Mouse (Mus musculus) ovary, postnatal 36 days (tissue): Measurements from ENCODE around the gene Sipa1l3.
A peak's percentile ranks its signal among the peaks of the same experiment; 100 is the strongest.

Source experiments
- DNase-seq: peaks from one replicate; pipeline ENCODE4 v3.0.0; 2022; ENCODE audit warnings: low spot score, mixed read lengths

Sipa1l3 gene

DNA sequence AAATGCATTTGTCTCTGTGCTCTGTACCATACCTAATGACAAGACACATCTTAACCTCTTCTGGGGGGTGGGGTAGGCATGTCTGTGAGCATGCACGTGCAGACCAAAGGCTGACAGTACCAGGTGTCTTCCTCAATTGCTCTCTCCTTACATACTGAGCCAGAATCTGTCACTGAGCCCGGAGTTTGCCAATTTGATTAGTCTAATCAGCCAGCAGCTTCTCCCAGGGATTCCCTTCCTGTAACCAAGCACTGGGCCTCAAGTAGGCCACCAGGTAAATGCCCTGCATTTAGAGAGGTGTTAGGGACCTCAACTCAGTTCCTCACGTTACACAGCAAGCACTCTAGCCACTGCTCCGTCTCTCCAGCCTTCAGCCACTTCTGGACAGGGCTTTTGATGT lies 38.3 kb downstream of the Sipa1l3 start:
- no peak for DNase-seq

DNA sequence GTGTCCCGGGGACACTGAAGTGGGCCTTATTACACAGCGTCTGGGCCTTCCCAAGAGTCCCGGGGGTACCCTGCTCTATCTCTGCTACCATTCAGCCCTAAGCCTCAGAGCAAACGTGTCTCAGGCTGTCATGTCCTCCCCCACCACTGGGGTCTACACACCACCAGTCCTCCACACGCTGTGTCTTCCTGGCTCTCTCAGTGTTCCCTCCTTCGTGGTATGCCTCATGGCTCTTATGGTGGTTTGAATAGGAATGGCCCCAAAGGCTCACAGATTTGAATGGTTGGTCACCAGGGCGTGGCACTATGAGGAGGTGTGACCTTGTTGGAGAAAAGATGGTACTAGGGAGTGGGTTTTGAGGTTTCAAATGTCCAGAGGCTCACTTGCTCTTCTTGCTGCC lies 43.4 kb downstream of the Sipa1l3 start:
- DNase-seq, result no peak

DNA sequence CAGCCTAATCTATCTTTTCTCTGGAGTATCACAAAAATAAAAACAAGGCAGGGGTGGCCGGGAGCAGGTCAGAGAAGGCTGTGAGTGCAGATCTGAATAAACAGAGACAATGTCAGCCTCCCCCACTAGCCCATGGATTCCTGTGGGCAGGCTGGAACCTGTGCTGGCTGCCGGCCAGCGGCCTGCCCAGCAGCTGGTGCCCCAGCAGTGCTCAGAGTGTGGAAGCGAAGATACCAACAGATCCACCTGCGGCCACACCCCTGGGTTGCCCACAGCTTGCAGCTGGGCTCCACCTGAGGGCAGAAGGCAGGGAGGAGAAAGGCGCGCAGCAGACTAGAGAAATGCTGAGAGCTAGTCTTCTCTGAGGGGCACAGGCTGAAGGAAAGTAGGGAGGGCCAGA lies 47.1 kb downstream of the Sipa1l3 start:
- DNase-seq, result peak; percentile 62

DNA sequence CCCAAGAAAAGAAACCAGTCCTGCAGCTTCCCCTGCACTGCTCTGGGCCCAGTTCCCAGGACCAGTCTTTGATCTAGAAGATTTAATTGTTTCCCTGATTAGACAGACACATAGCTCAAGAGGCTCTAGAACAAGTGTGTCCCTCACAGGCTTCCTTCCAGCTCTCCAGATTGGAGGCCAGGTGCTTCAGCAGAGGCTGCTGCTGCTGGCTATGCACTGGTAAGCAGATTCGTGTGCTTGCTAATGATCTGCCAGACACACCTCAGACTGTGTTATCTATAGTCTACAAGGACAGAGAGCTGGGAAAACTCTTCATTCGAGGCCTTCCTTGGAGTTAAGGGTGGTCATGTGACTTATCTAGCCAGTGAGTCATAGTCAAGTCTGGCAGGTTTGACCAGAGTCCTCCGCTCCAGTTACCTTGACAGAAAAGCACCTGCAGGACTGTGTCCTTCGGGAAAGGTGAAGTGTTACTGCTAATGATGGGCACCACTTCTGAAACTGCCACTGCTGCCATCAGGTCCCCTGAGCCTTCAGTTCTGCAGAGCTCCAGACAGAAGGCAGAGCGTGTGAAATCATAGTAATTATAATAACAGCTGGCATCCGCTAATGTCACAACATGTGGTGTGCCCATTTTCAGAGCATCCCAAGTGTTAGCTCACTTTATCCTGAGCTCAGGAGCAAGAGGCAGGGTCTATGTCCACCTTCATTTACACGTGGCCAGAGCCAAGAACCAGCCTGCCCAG lies 48.7 kb downstream of the Sipa1l3 start:
- no peak for DNase-seq

DNA sequence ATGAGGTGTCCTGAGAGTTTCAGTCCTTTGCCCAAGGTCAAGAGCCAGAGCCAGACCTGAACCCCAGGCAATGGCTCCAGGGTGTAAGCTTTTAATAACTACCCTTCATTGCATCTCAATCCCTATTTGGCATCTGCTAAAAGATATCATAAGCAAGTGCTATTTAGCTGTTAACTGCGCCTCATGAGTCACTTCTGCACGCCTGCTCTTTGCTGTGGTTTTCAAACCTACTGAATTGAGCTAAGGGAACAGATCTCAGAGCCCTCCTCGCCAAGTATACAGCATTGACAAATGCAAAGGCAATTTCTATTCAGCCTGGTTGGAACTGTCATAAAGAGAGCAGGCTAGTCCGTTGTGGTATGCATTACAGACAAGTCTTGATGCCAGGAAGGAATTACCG lies 49.8 kb downstream of the Sipa1l3 start:
- DNase-seq, result no peak

DNA sequence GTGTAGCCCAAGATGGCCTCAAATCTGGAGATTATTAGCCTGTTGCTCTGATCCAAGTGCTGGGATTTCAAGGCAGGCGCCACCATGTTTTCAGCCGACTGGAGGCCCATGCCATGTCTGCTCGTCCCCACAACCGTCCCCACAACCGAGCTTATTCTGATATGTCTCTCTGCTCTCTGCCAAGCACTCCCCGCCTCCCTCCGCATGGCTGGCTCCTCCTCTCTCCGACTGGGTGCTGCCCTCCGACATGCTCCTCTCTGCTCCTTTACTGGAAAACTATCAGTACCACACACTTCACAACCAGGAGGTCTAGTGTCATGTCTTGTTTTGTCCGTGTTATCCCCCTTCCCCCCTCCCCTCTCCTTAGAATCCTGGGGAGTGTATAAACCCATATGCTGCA lies 51.9 kb downstream of the Sipa1l3 start:
- no peak for DNase-seq

DNA sequence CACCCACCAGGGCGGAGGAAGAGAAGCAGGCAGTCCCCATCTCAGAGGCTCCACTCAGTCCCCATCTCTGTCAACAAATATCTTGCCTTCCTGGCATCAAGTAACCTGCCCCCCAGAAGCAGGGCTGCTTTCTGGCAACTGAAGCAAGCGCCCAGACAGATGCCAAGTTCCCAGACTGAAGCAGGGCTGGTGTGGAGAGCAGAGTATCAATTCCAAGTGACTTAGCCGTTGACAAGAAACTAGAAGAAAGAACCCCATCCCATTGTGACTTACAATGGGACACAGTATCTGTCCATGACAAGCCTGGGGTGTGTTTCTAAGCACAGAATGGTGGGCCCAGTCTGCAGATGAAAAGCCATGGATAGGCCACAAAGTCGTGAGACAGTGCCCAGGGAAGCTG lies 52.7 kb downstream of the Sipa1l3 start:
- DNase-seq, result no peak

DNA sequence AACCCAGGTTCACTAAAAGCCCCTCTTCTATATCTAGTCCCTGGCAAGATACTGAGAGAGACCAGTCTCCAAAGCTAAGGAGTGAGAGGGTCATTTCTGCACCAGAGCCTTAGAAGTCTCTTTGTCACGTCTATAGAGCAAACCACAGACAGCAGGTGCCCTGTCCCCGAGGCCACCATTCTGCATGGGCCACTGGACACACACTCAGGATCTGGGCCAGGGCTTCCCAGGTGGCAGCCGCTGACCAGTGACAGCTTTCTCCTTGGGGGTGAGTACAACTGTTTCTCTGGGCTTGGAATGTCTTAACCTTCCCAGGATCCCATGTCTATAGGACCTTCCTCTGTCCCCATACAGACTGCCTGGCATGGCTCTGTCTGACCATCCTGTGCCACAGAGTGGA lies 55.6 kb downstream of the Sipa1l3 start:
- no peak for DNase-seq

DNA sequence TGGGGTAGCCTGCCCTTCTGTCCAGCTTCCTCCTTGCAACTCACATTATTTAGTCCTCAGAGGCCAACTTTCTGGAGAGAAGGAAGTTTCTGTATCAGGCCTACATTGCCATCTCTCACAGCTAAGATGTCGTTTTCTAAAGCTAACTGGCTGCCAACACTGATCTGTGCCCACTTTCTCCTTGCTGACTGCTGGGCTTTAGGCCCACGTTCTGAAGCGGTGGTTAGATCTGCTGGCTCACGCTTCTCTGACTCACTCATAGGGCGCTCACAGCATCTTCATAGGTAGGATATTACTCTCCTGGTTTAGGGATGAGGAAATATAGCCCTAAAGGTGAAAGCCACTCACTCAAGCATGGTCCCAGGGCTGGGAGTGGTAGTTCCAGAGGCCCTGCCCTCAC lies 56.3 kb downstream of the Sipa1l3 start:
- no peak for DNase-seq

DNA sequence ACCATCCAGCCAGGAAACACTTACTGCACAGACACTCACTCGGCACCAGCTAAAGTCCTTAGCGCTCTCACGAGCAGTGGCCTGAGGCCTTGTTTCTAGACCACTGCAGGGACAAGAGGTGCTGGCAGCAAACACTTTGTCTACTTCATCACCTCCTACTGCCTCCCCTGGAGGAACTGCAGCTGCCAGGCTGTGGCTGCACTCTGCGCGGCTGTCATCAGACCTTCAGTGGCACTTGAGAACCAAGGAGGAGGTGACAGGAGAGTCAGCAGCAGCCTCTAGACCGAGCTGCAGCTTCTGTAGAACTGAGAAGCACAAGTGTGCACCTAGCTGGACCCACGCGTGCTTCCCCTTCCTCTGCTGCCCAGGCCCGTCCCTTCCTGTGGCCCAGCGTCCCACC lies 56.9 kb downstream of the Sipa1l3 start:
- no peak for DNase-seq

DNA sequence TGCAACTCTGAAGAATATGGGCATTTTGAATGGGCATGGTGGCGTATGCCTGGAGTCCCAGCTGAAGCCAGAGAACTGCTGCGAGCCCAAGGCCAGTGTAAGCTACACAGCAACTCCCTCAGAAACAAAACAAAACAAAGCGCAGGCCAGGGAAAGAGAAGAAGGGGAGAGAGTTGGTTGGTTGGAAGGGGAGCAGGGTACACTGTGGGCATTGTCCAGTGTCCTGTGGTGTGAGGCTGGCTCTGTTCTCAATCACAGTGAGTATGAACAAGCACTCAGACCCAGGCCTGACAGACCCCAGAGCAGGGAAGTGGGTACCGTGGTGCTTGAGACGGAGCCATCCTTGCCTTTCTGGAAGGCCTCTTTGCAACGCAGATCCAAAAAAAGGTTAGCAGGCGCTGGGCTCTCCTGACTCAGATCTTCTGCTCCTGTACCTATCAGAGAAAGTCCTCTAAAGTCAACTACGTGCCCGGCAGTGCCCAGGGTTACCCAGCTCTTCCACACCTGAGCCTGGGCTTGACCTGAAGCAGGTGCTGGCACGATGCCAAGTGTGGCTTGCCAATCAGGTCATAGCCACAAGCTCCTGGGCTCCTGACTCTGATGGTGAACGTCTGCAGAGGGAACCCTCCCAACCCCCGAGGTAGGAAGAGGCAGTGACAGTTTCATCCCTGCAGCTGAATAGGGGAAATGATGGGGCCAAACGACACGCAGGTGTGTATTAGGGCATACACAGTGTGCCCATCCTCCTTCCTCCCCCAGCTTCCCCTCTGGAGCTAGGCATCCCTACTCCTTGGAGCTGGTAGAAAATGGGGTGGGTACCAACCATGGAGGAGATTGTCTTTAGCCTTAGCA lies 59.3 kb downstream of the Sipa1l3 start:
- no peak for DNase-seq

DNA sequence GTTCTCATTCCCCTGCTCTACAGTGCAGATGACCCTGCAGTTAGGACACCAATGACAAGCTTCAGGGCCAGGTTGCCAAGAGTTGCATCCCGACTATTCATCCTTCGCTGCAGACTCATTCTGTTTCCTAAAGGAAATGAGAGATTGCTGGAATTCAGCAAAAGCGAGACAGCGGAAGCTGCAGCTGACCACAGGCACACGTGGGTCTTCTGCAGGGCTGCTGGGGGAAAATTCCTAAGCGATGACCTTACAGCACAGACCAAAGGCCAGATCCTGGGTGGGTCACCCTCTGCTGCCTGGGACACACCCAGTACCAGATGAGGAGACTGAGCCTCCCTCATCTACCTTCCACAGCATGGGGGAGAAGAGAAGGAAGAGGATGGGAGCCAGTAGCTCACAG lies 60.7 kb downstream of the Sipa1l3 start:
- DNase-seq, result no peak

DNA sequence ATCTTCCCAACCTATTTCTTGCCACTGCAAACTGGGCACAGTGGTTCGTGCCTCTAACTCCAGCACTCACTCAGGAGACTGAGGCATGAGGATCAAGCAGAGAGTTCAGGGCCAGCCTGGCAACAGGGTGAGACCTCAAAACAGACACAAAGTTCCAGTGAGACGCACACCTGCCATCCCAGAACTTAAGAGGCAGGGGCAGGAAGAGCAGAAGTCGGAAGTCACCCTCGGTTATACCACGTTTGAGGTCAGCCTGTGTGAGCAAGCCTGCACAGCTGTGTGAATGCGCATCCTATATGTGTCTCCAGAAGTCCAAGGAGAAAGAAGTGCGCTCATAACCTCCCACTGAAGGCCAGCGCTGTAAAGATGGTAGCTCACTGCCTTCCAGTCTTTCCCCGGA lies 61.7 kb downstream of the Sipa1l3 start:
- no peak for DNase-seq

DNA sequence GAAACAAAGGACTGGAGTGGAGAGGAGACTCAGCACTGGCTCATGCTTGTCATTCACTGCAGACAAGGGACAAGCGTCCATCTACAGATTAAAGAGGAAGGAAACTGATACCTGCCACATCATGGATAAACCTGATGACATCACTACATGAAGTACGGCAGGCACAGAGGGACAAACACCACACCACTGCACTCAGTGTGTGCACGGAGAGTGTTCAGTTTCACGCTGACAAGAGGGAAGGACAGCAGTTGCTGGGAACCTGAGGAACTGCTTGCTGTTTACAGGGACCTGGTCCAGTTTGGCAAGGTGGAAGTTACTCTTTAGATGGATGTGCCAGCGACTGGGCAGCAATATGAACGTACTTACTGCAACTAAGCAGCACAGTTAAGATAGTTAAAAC lies 62.9 kb downstream of the Sipa1l3 start:
- DNase-seq, result no peak

DNA sequence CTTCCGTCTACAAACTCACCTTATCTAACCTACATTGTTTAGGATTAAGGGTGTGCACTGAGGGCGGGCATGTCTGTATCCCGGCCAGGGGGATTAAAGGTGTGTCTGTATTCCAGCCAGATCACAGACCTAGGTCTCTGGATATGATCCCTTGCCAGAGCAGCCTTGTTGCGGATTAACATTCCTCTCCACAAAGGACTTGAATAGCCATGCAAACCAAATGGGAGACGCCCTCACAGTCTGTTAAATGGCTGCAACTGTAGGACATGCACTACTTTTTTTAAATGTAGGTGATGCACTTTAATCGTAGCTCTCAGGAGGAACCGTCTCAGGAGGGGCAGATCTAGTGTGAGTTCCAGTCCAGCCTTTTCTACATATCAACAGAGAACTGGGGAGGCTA lies 63.5 kb downstream of the Sipa1l3 start:
- DNase-seq, result no peak

DNA sequence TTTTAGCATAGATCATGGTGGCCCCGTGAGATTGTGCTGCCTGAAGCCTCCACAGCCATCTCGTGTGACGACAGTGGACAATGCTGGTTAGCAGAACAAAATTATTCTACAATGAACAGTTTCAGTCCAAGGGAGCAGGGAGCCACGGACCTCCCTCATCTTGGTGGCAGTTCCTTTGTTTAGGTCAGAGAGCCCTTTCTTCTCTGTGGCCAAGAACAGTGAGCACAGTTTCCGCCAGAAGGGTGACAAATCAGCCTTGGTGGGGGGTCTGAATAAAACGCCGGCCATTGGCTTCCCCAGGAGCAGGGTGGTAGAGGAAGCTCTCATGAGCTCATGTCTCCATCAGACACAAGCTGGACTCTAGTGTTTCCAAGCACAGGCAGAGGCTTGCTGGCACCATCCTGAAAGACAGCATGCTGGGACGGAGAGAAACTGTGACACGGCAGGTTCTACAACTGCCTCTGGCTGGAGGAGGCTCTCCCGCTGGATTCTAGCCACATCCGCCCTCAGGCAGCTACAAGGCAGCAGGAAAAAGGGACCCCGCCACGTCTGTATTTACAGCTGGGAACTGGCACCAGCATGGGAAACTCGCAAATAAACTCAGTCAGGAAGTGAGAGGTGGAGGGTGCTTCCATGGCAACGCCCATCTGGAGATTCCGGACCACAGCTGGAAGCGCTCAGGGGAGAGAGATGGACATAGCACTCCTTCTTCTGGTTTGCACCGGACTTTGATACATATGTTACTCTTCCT lies 65.3 kb downstream of the Sipa1l3 start:
- DNase-seq, result peak; percentile 46

DNA sequence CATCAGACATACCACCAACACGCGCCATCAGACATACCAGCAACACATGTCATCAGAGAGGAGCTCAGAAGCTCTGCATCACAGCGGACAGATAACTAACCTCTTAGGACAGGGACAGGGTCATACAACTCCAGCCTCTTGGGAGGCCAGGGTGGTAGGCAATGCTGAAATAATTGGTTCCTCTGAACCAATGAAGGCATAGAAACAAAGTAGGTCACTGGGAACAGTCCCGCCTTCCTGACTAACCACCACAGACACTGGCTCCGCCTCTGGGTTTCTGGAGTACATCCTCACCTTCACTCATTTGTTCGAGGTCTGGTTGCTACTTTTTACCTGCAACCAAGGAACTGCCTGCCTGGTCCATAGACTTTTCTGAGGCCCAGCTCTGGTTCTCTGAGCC lies 66.1 kb downstream of the Sipa1l3 start:
- no peak for DNase-seq

DNA sequence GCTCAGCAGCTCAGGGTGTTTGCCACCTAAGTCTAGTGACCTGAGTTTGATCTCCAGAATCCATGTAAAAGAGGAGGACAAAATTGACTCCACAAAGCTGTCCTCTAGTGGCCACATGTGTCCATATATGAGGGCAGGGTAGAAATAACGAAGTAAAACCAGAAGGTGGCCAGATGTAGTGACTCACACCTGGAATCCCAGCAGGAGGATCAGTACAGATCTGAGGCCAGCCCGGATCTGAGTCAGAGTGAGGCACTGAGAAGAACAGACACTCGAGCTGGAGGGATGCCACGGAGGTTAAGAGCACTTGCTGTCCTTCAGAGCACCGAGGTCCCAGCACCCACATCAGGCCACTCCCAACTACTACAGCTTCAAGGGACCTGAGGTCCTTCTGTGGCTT lies 68.3 kb downstream of the Sipa1l3 start:
- no peak for DNase-seq

DNA sequence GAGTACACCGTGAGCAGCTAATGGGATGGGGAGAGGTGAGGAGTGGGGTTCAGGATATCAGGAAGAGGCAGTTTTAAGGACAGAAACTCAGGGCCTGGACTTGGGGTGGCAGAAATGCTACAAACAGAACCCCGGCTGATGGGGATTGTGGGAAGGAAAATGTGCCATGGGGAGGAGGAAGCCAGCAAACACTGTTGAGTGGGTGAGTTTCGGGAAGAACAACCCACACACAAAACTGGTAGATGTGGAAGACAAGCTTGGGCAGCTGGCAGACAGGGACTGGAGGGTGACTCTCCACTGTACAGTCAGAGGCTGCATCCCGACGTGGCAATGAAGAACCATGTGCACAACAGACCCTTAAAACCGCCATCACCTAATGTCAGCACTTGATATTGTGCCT lies 69.6 kb downstream of the Sipa1l3 start:
- DNase-seq, result no peak

DNA sequence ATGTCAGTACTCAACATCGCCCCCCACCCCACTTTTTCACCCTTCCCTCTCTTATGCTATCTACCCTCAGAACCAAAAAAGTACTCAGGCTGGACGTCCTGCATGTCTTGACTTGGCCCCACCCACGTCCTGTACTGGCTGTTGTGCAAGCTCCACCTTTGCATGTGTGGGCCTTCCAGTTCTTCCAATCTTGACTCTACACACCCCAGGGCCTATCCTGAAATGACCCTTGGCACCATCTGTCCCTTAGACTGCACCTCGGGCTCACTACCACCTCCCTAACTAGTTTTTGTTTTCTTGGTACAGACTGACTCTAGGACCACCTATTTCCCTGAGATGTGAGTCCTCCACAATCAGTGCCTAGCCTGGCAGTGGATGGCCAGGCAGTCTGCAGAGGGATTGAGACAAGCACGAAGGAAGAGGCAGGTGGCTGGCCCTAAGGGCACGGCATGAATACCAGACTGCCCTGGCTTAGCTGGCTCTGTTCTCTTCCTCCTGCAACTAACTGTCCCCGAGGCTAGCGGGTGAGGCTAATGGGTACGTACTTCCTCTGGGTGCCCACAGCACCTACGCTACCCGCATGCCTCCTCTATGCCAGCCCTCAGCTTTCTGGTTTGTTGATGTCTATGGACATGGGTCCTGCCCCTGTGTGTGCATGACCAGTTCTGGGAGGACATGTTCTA lies 71.2 kb downstream of the Sipa1l3 start:
- DNase-seq, result no peak

DNA sequence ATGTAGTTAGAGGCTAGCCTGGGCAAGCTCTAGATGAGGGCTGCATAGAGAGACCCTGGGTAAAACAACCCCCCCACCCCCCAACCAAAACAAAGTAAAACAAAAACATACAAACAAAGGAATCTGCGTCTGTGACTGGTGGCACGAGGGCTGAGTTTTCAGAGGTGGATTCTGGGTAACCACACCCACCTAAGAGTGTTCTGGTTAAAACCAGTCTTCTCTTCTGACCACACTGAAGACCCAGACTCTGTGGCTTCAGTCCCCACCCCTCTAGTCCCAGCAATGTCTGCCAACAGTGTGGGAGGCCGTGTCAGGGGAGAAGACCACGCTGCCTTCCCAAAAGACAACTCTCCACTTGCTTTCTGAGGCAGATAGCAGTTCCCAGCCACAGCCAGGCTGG lies 72.3 kb downstream of the Sipa1l3 start:
- DNase-seq, result no peak

DNA sequence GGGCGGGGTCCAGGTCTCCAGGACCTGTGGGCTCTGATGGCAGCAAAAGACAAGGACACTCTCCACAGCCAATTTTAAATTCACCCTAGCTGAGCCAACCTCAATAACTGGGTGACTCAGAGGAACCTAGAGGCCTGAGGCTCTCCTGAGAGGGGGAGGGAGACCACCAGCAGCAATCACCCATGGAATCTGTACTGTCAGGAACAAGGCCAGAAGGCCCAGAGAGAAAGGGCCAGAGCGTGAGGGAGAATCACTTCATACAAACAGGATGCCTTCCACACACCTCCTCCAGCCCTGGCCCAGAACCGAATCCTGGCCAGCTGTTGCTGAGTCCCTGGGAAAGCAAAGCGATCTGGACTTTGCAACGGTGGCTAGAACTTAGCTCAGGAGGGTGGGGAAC lies 73.9 kb downstream of the Sipa1l3 start:
- DNase-seq, result no peak
